Mouse (Mus musculus) limb, embryonic 14.5 days (tissue): ENCODE results near the gene Lrrc38. TPM values are rescaled to one million over a fixed set of nuclear protein-coding genes. Genes with fewer than 3 reads are reported as not detected.

Experiments
- ATAC-seq: fragments of 200-750 bp; cut with Nextera tagmentation; 2 replicates; pipeline ENCODE4 v1.8.0; 2017; ENCODE audit warnings: low read depth, moderate number of reproducible peaks, moderate TSS enrichment; ENCODE audit not compliant: low FRiP score
- DNase-seq: peaks from one replicate; pipeline ENCODE4 v3.0.0-alpha.2; 2015; ENCODE audit warnings: low spot score
- H3K27ac ChIP-seq: fragments of 300-500 bp; sonication (generic); replicated peaks from 2 replicates; pipeline ENCODE4 v1.5.1; 2014; ENCODE audit warnings: low read depth, mild to moderate bottlenecking, low read length, moderate library complexity, mixed read lengths
- H3K27me3 ChIP-seq: fragments of 300-500 bp; sonication (generic); 2 replicates; pipeline ENCODE4 v1.6.1; 2014; ENCODE audit warnings: low read length, mixed read lengths; ENCODE audit not compliant: control insufficient read depth, insufficient read depth
- H3K36me3 ChIP-seq: fragments of 300-500 bp; sonication (generic); 2 replicates; pipeline ENCODE4 v1.6.1; 2014; ENCODE audit warnings: mild to moderate bottlenecking, low read length, moderate library complexity, mixed read lengths; ENCODE audit not compliant: control insufficient read depth, insufficient read depth
- H3K4me1 ChIP-seq: fragments of 300-500 bp; sonication (generic); 2 replicates; pipeline ENCODE4 v1.6.1; 2014; ENCODE audit warnings: antibody characterized with exemption, low read length, mixed read lengths; ENCODE audit not compliant: control insufficient read depth, insufficient read depth
- H3K4me2 ChIP-seq: fragments of 300-500 bp; sonication (generic); replicated peaks from 2 replicates; pipeline ENCODE4 v1.6.1; 2014; ENCODE audit warnings: low read depth, mild to moderate bottlenecking, low read length, moderate library complexity; ENCODE audit not compliant: severe bottlenecking
- H3K4me3 ChIP-seq: fragments of 300-500 bp; sonication (generic); replicated peaks from 2 replicates; pipeline ENCODE4 v1.5.1; 2014; ENCODE audit warnings: low read length
- H3K9ac ChIP-seq: fragments of 300-500 bp; sonication (generic); 2 replicates; pipeline ENCODE4 v1.6.1; 2014; ENCODE audit warnings: mild to moderate bottlenecking, low read depth, low read length, moderate library complexity; ENCODE audit not compliant: severe bottlenecking
- H3K9me3 ChIP-seq: fragments of 300-500 bp; sonication (generic); 2 replicates; pipeline ENCODE4 v1.6.1; 2016; ENCODE audit warnings: low read length; ENCODE audit not compliant: control insufficient read depth
- POLR2A ChIP-seq: fragments of 200-500 bp; IDR thresholded peaks from 2 replicates; pipeline ENCODE4 v1.8.0; 2012; ENCODE audit warnings: inconsistent platforms, mild to moderate bottlenecking, moderate library complexity, borderline replicate concordance; ENCODE audit not compliant: insufficient read depth, insufficient read length; ENCODE audit errors: extremely low read depth
- WGBS: fragments of 180-500 bp; shearing (Covaris S2); extraction: QIAGEN DNeasy Blood & Tissue Kit; methylation state at CpG from one replicate; pipeline ENCODE4 v1.1.7; 2014; 5-methylcytosine and 5-hydroxymethylcytosine counted together
- polyA plus RNA-seq, 2 experiments: library from polyadenylated mRNA; depleted of rRNA in 1 of 2; stranded (reverse) in 1 of 2; unstranded in 1 of 2; fragments of >200 nt; fragmentation: Nextera tagmentation in 1 of 2; extraction: Ambion mirVana in 1 of 2; gene quantifications; 2 replicates each; pipeline versions ENCODE4 v1.2.1 to v1.2.3; 2012 to 2014

The Lrrc38 gene
- polyA plus RNA-seq, 2 experiments, result 1.2 to 1.8 TPM

DNA sequence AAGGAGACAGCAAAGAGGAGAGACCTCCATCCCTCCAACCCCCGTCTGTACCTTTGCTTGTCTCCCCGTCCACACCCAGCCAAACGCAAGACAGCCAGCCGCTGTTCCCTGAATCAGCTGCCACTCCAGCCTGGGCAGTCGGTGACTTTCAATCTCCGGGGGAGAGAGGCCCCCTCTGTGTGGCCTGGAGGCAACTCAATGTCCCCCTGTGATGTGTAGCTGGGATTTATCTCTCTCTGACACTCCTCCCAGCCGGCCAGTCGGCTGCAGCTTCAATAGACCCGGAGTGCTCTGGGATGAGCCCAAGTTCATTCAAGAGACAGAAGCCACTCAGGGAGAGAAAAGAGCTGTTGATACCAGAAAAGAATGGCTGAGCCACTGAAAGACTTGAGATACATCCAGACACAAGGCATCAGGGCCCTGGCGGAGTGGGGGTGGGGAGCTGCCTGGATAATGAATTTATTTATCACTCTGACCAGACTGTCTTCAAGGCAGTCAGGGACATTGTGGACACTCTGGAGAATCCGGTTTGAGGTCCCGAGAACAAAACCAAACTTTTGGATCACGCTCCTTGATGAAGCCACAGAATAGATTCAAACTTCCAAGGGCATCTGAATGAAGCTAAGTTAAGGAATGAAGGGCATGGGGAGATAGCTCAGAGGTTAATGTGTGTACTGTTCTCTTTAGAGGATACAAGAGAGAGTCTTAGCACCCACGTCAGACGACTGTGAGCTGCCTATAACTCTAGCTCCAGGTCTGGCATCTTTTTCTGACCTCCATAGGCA is 30.6 kb downstream of the Lrrc38 start:
- Histone ChIP-seq H3K27ac (no peak overlapping the region), H3K4me3 (no peak overlapping the region), H3K9ac (no peak overlapping the region), H3K36me3 (no peaks in the 10 kb centered on the region), H3K9me3 (no peaks in the 10 kb centered on the region), H3K27me3 (no peaks in the 10 kb centered on the region), H3K4me1 (no peaks in the 10 kb centered on the region), H3K4me2 (no peak overlapping the region)
- ATAC-seq, result no peak
- WGBS, result 29% methylated on average over 15 of the region's 15 CpGs
- no peak for TF ChIP-seq POLR2A
- DNase-seq, result no peak

DNA sequence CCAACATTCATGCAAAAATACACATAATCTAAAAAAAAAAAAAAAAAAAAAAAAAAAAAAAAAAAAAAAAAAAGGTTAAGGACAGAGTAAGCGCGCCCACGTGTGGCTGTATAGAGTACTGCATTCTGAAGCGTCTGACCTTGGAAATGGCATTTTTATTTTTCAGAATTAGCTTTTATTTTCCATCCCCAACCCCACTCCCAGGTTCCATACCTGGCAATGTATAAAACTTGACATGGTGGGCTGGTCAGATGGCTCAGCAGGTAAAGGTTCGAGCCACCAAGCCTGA is 31.1 kb downstream of the Lrrc38 start:
- Histone ChIP-seq H3K9ac (no peak overlapping the region), H3K27me3 (no peaks in the 10 kb centered on the region), H3K4me2 (no peak overlapping the region), H3K4me3 (no peak overlapping the region), H3K27ac (no peak overlapping the region), H3K36me3 (no peaks in the 10 kb centered on the region), H3K9me3 (no peaks in the 10 kb centered on the region), H3K4me1 (no peaks in the 10 kb centered on the region)
- WGBS, result under 1% methylated on average over 5 of the region's 5 CpGs
- ATAC-seq, result no peak
- DNase-seq, result peak; percentile 50
- TF ChIP-seq POLR2A, result no peak

DNA sequence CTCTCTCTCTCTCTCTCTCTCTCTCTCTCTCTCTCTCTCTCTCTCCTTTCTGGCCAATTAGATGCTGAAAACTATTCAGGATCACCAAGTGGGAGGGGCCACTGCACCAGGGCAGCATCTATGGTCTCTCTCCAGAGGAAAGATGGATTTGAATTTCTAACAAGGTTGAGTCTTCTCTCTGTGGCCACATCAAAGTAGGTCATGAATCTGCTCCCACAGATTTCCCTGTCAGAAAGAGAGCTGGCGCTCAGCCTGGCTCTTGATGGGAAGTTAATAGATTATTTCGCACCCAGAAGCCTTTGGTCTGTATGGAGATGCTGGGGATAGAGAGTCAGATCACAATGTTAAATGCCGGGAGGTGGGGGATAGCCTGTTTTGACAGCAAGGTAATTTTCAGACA is 32.6 kb downstream of the Lrrc38 start:
- Histone ChIP-seq H3K27me3 (no peaks in the 10 kb centered on the region), H3K9ac (no peak overlapping the region), H3K36me3 (no peaks in the 10 kb centered on the region), H3K4me3 (no peak overlapping the region), H3K4me2 (no peak overlapping the region), H3K9me3 (no peaks in the 10 kb centered on the region), H3K27ac (no peak overlapping the region), H3K4me1 (no peaks in the 10 kb centered on the region)
- no peak for TF ChIP-seq POLR2A
- no peak for ATAC-seq
- DNase-seq, result no peak
- WGBS, result 69% methylated on average over 3 of the region's 3 CpGs

DNA sequence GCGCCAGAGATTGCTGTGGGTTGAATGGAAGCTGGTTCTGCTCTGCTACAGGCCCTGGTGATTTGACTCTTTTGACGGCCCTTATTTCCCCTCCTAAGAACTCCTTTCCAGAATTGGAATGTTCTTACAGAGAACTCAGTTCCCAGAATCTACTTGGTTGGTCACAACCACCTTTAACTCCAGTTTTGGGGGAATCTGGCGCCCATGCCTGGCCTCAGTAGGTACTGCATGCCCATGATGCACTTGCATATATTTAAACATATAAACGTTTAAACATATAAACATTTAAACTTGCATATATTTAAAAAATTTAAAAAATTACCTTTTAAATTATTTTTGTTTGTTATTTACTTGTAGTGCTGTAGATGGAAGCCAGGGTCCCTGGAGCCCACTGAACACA is 34.1 kb downstream of the Lrrc38 start:
- no peaks in the 10 kb centered on the region for H3K36me3 ChIP-seq
- no peaks in the 10 kb centered on the region for H3K9me3 ChIP-seq
- H3K4me2 ChIP-seq, result no peak overlapping the region
- ATAC-seq (no peak), DNase-seq (no peak)
- no peak overlapping the region for H3K4me3 ChIP-seq
- no peak overlapping the region for H3K9ac ChIP-seq
- no peak for TF ChIP-seq POLR2A
- no peaks in the 10 kb centered on the region for H3K27me3 ChIP-seq
- WGBS, result 35% methylated on average over 4 of the region's 4 CpGs
- H3K27ac ChIP-seq, result no peak overlapping the region
- no peaks in the 10 kb centered on the region for H3K4me1 ChIP-seq

DNA sequence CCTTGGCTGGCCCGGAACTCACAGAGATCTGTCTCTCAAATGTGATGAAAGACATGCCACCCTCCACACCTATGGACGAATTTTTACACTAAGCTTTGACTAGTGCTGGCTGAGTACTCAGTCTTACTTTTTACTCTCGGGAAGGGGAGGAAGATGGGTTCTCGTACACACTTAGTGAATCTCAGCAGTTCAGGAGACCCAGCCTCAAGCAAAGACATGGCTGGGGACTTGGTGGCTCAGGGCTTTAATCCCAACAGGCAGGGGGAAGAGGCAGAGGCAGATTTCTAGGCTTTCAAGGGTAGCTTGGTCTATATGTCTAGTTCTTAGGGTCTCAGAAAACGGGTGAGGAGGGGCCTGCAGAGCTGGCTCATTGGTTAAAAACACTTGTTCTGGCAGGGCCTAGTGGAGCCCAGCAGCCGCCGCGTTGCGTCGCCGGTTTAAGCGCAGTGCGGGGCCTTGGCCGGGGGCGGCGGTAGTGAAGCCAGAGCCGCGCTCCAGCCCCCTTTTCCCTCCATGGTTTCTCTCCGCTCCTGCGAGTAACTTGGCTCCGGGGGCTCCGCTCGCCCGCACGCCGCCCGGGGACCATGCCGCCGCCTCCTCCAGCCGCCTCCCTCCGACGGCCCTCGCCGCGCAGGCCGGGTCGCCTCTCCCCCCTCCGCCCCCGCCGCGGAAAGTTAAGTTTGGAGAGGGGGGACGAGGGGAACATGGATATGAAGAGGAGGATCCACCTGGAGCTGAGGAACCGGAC is 39.6 kb downstream of the Lrrc38 start:
- H3K27me3 ChIP-seq, result no peaks in the 10 kb centered on the region
- H3K27ac ChIP-seq, result no peak overlapping the region

More for the DNA sequence above, 39.6 kb downstream of the Lrrc38 start:
- Histone ChIP-seq H3K4me1 (no peaks in the 10 kb centered on the region), H3K9me3 (0 out of 2 replicates have a peak, but pooled peaks cover 4% of the 10 kb centered on the region), H3K9ac (peak overlapping the region; percentile 55), H3K4me2 (peak overlapping the region; percentile 50), H3K36me3 (no peaks in the 10 kb centered on the region), H3K4me3 (peak overlapping the region; percentile 37)
- peak; percentile 88 for ATAC-seq
- peak; percentile 71 for DNase-seq
- WGBS, result 12% methylated on average over 27 of the region's 43 CpGs
- TF ChIP-seq POLR2A, result no peak
